Mouse (Mus musculus): ENCODE results near the gene Cd300a. TPM values are rescaled to one million over a fixed set of nuclear protein-coding genes. Genes with fewer than 3 reads are reported as not detected.
A peak's percentile ranks its signal among the peaks of the same experiment; 100 is the strongest.

Cd300a gene
- polyA plus RNA-seq, 1 experiment from 2014 or later: 1.4 TPM

- no peak overlapping the region for H3K9ac ChIP-seq (replicated peaks; ENCODE audit: low read length)
- H3K27me3 ChIP-seq (ENCODE audit: control insufficient read depth, insufficient read depth, low read length): no peaks in the 10 kb centered on the region
- DNase-seq (ENCODE audit: low spot score) (no peak), ATAC-seq (replicated peaks; ENCODE audit: insufficient number of reproducible peaks, low FRiP score, low TSS enrichment, low read depth) (no peak)
- no peak overlapping the region for H3K27ac ChIP-seq (replicated peaks; ENCODE audit: low read depth, low read length)
- no peaks in the 10 kb centered on the region for H3K9me3 ChIP-seq (replicated peaks; ENCODE audit: control insufficient read depth, low read length)
- no peaks in the 10 kb centered on the region for H3K36me3 ChIP-seq (replicated peaks; ENCODE audit: control insufficient read depth, insufficient read depth, low read depth, low read length)
- no peaks in the 10 kb centered on the region for H3K4me1 ChIP-seq (ENCODE audit: control insufficient read depth, insufficient read depth, low read length)
- WGBS: 98% methylated on average over 2 of the region's 2 CpGs
- H3K4me2 ChIP-seq (ENCODE audit: low read depth, low read length): no peak overlapping the region
- no peak overlapping the region for H3K4me3 ChIP-seq (ENCODE audit: low read depth, low read length)
Measured at GRCm38 (mm10) chr11:114858641-114859040, 31.2 kb upstream of the Cd300a start.

DNA sequence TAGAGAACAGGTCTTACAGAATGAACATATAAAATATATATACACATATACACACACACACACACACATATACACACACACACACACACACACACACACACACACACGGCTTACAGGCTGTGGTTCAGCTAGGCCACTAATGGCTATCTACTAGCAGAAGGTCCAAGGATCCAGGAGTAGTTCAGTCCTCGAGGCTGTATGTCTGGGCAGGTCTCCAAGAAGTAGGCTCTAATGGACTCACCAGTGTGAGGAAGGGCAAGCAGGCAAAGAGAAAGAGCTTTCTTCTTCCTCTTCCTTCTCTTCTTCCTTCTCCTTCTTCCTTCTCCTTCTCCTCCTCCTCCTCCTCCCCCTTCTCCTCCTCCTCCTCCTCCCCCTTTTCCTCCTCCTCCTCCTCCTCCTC, 28.8 kb upstream of the Cd300a start:
- 85% methylated on average over 2 of the region's 2 CpGs for WGBS
- no peaks in the 10 kb centered on the region; the same call in 1 of the 2 replicates for H3K36me3 ChIP-seq (replicated peaks; ENCODE audit: control insufficient read depth, insufficient read depth, low read depth, low read length)
- no peak overlapping the region for H3K4me2 ChIP-seq (ENCODE audit: low read depth, low read length)
- DNase-seq (ENCODE audit: low spot score): no peak
- H3K9me3 ChIP-seq (replicated peaks; ENCODE audit: control insufficient read depth, low read length): no peaks in the 10 kb centered on the region
- H3K27me3 ChIP-seq (ENCODE audit: control insufficient read depth, insufficient read depth, low read length): no peaks in the 10 kb centered on the region
- H3K9ac ChIP-seq (replicated peaks; ENCODE audit: low read length): no peak overlapping the region
- ATAC-seq (replicated peaks; ENCODE audit: insufficient number of reproducible peaks, low FRiP score, low TSS enrichment, low read depth): no peak
- no peak overlapping the region for H3K4me3 ChIP-seq (ENCODE audit: low read depth, low read length)
- no peaks in the 10 kb centered on the region for H3K4me1 ChIP-seq (ENCODE audit: control insufficient read depth, insufficient read depth, low read length)
- H3K27ac ChIP-seq (replicated peaks; ENCODE audit: low read depth, low read length): no peak overlapping the region

- ATAC-seq (replicated peaks; ENCODE audit: insufficient number of reproducible peaks, low FRiP score, low TSS enrichment, low read depth): no peak
- DNase-seq (ENCODE audit: low spot score): no peak
- H3K9ac ChIP-seq (replicated peaks; ENCODE audit: low read length): no peak overlapping the region
- H3K4me3 ChIP-seq (ENCODE audit: low read depth, low read length): no peak overlapping the region
- H3K27ac ChIP-seq (replicated peaks; ENCODE audit: low read depth, low read length): no peak overlapping the region
- no peaks in the 10 kb centered on the region for H3K9me3 ChIP-seq (replicated peaks; ENCODE audit: control insufficient read depth, low read length)
- no peak overlapping the region for H3K4me2 ChIP-seq (ENCODE audit: low read depth, low read length)
- H3K36me3 ChIP-seq (replicated peaks; ENCODE audit: control insufficient read depth, insufficient read depth, low read depth, low read length): no peaks in the 10 kb centered on the region; the same call in 1 of the 2 replicates
- 82% methylated on average over 3 of the region's 3 CpGs for WGBS
- H3K27me3 ChIP-seq (ENCODE audit: control insufficient read depth, insufficient read depth, low read length): no peaks in the 10 kb centered on the region
- H3K4me1 ChIP-seq (ENCODE audit: control insufficient read depth, insufficient read depth, low read length): peaks cover 4% of the 10 kb centered on the region
Measured at GRCm38 (mm10) chr11:114862687-114863086, 27.2 kb upstream of the Cd300a start.

DNA sequence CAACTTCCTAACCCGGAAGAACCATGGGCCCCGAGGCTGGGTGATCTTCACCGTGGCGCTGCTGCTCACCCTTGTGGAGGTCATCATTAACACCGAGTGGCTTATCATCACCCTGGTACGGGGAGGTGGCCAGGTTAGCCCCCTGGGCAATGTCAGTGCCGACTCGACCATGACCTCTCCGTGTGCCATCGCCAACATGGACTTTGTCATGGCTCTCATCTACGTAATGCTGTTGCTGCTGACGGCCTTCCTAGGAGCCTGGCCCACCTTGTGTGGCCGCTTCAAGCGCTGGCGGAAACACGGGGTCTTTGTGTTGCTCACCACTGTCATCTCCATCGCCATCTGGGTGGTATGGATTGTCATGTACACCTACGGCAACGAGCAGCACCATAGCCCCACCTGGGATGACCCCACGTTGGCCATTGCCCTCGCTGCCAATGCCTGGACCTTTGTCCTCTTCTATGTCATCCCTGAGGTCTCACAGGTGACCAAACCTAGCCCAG, 25.9 kb upstream of the Cd300a start:
- ATAC-seq (replicated peaks; ENCODE audit: insufficient number of reproducible peaks, low FRiP score, low TSS enrichment, low read depth) (no peak), DNase-seq (ENCODE audit: low spot score) (no peak)
- WGBS: 92% methylated on average over 21 of the region's 21 CpGs
- Histone ChIP-seq H3K9ac (replicated peaks; ENCODE audit: low read length) (no peak overlapping the region), H3K4me1 (ENCODE audit: control insufficient read depth, insufficient read depth, low read length) (peaks cover 4% of the 10 kb centered on the region), H3K4me3 (ENCODE audit: low read depth, low read length) (no peak overlapping the region), H3K9me3 (replicated peaks; ENCODE audit: control insufficient read depth, low read length) (no peaks in the 10 kb centered on the region), H3K27me3 (ENCODE audit: control insufficient read depth, insufficient read depth, low read length) (no peaks in the 10 kb centered on the region), H3K4me2 (ENCODE audit: low read depth, low read length) (no peak overlapping the region), H3K36me3 (replicated peaks; ENCODE audit: control insufficient read depth, insufficient read depth, low read depth, low read length) (no peaks in the 10 kb centered on the region; the same call in none of the 2 replicates), H3K27ac (replicated peaks; ENCODE audit: low read depth, low read length) (no peak overlapping the region)

GRCm38 (mm10) chr11:114865999-114866398, 23.8 kb upstream of the Cd300a start:
- Histone ChIP-seq H3K27me3 (ENCODE audit: control insufficient read depth, insufficient read depth, low read length) (no peaks in the 10 kb centered on the region), H3K9ac (replicated peaks; ENCODE audit: low read length) (no peak overlapping the region), H3K4me2 (ENCODE audit: low read depth, low read length) (no peak overlapping the region), H3K4me3 (ENCODE audit: low read depth, low read length) (no peak overlapping the region), H3K4me1 (ENCODE audit: control insufficient read depth, insufficient read depth, low read length) (peaks cover 4% of the 10 kb centered on the region), H3K27ac (replicated peaks; ENCODE audit: low read depth, low read length) (no peak overlapping the region), H3K36me3 (replicated peaks; ENCODE audit: control insufficient read depth, insufficient read depth, low read depth, low read length) (peaks cover 2% of the 10 kb centered on the region), H3K9me3 (replicated peaks; ENCODE audit: control insufficient read depth, low read length) (no peaks in the 10 kb centered on the region)
- ATAC-seq (replicated peaks; ENCODE audit: insufficient number of reproducible peaks, low FRiP score, low TSS enrichment, low read depth) (no peak), DNase-seq (ENCODE audit: low spot score) (no peak)
- 76% methylated on average over 5 of the region's 5 CpGs for WGBS

DNA sequence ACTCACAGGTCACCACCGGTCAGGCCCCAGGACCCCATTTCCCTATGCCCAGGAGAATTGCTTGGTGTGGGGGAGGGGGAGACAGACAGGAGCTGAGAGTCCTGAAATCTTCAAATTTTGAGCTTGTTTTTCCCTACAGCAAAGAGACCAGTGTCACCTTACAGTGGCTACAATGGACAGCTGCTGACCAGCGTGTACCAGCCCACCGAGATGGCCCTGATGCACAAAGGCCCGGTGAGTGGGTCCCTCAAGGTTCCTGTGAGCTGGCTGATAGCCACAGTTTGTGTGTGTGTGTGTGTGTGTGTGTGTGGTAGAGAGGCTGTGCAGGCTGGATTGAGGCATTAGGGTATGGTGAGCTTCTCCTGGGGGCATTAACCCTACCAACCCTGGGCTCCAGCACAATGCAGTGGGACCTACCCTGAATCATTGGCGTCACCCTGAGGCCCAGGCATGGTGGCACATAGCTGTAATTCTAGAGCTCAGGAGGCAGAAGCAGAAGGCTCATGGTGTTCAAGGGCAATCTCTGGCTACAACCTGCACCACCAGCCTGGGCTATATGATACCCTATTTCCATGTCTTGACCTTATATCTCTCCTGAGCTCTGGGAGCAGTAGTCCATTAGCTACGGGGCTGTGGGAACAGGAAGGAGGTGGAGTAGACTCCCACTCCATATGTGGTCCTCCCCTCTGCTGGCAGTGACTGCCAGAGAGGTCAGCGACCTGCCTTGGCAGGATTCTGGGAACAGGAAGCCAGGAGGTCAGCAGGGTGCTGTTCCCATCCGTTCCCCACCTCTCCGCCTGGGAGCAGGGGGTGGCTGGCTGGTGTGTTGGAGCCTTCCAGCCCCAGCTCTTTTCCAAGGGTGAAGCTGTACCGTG, 23.1 kb upstream of the Cd300a start:
- no peaks in the 10 kb centered on the region for H3K9me3 ChIP-seq (replicated peaks; ENCODE audit: control insufficient read depth, low read length)
- peaks cover 4% of the 10 kb centered on the region for H3K36me3 ChIP-seq (replicated peaks; ENCODE audit: control insufficient read depth, insufficient read depth, low read depth, low read length)
- H3K27ac ChIP-seq (replicated peaks; ENCODE audit: low read depth, low read length): no peak overlapping the region
- H3K4me2 ChIP-seq (ENCODE audit: low read depth, low read length): no peak overlapping the region
- no peak overlapping the region for H3K4me3 ChIP-seq (ENCODE audit: low read depth, low read length)
- no peak for DNase-seq (ENCODE audit: low spot score)
- WGBS: 37% methylated on average over 10 of the region's 10 CpGs
- no peaks in the 10 kb centered on the region for H3K27me3 ChIP-seq (ENCODE audit: control insufficient read depth, insufficient read depth, low read length)
- no peak overlapping the region for H3K9ac ChIP-seq (replicated peaks; ENCODE audit: low read length)
- peaks cover 4% of the 10 kb centered on the region for H3K4me1 ChIP-seq (ENCODE audit: control insufficient read depth, insufficient read depth, low read length)
- peak; percentile 12; the same call in 1 of the 2 replicates for ATAC-seq (replicated peaks; ENCODE audit: insufficient number of reproducible peaks, low FRiP score, low TSS enrichment, low read depth)

DNA sequence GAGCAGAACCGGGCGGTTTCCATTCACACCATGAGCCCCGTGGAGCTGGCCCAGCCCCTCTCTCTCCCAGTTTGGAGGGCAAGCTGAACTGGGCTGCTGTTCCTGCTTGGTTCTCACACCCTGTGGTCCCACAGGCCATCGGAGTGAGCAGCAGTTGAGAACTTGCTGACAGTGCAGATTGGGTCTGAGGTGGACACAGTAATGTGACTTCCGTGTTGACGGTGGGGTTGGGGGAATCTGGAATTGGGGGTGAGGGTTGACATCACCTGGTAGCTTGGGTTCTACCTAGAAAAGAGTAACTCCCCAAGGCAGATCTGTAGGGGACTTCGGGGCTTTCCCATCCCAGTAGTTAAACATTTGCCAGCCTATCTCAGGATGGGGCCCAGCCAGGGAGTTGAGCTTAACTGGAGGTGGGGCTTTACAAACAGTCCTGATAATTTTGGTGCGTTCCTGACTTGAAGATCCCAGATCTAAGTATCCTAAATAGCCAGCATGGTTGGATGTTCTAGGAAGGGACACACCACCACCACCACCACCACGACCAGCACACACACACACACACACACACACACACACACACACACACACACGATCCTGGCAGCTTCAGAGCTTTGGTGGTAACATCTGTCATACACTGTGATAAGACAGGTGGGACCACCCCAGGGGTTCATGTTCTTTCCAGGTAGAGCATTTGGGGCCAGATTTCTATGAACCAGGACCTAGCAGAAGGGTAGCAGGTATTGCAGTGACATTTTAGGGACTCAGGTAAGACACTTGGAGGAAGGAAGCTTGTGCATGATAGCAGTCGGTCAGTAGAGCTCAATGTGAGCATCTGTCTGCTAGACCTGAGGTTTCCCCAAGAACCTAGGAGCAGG, 22.2 kb upstream of the Cd300a start:
- 57% methylated on average over 11 of the region's 11 CpGs for WGBS
- H3K27ac ChIP-seq (replicated peaks; ENCODE audit: low read depth, low read length): no peak overlapping the region

More for the DNA sequence above, 22.2 kb upstream of the Cd300a start:
- H3K9me3 ChIP-seq (replicated peaks; ENCODE audit: control insufficient read depth, low read length): no peaks in the 10 kb centered on the region
- peaks cover 4% of the 10 kb centered on the region for H3K36me3 ChIP-seq (replicated peaks; ENCODE audit: control insufficient read depth, insufficient read depth, low read depth, low read length)
- no peaks in the 10 kb centered on the region for H3K27me3 ChIP-seq (ENCODE audit: control insufficient read depth, insufficient read depth, low read length)
- DNase-seq (ENCODE audit: low spot score): no peak
- H3K4me2 ChIP-seq (ENCODE audit: low read depth, low read length): no peak overlapping the region
- no peak overlapping the region for H3K9ac ChIP-seq (replicated peaks; ENCODE audit: low read length)
- H3K4me3 ChIP-seq (ENCODE audit: low read depth, low read length): no peak overlapping the region
- no peak for ATAC-seq (replicated peaks; ENCODE audit: insufficient number of reproducible peaks, low FRiP score, low TSS enrichment, low read depth)
- peaks cover 5% of the 10 kb centered on the region for H3K4me1 ChIP-seq (ENCODE audit: control insufficient read depth, insufficient read depth, low read length)
